Mouse (Mus musculus): ENCODE measurements around the gene 4930503B20Rik. TPM values are rescaled to one million over a fixed set of nuclear protein-coding genes. Genes with fewer than 3 reads are reported as not detected.

4930503B20Rik gene
- total RNA-seq, 2 experiments from 2014 or later, result not detected

- no peak for DNase-seq
These were observed 401 bp downstream of the 4930503B20Rik start for GRCm38 (mm10) chr3:146650716-146651115.

GRCm38 (mm10) chr3:146649311-146649894, 1.7 kb downstream of the 4930503B20Rik start:
- no peak for DNase-seq

DNA sequence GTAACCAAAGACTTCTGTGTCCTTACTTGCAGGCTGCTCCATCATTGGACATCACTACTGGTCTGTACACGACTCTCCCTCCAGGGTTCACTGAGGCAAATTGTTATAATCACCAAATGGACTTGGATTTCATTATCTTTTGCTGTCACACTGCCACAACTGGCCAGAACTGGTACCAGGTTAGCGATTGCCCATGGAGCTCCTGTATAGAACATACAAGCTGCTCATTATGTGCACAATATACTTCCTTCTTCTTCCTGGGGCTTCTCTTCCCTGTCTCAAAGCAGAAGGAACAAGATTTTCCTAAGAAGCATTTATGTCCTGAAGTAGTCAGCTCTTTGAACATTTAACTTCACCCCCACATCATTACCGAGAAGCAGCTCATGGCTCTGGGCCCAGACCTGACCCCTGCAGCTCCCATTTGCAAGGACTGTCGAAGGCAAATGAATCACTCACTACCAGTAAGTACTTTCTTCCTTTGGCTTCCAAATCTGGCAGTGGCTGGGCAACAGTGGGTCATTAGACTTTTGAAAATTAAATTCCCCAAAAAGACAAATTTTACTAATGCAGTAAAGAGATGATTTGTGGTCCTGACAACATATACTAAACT, 9.2 kb downstream of the 4930503B20Rik start:
- no peak for DNase-seq

GRCm38 (mm10) chr3:146632506-146632905, 18.6 kb downstream of the 4930503B20Rik start:
- DNase-seq, result no peak

DNA sequence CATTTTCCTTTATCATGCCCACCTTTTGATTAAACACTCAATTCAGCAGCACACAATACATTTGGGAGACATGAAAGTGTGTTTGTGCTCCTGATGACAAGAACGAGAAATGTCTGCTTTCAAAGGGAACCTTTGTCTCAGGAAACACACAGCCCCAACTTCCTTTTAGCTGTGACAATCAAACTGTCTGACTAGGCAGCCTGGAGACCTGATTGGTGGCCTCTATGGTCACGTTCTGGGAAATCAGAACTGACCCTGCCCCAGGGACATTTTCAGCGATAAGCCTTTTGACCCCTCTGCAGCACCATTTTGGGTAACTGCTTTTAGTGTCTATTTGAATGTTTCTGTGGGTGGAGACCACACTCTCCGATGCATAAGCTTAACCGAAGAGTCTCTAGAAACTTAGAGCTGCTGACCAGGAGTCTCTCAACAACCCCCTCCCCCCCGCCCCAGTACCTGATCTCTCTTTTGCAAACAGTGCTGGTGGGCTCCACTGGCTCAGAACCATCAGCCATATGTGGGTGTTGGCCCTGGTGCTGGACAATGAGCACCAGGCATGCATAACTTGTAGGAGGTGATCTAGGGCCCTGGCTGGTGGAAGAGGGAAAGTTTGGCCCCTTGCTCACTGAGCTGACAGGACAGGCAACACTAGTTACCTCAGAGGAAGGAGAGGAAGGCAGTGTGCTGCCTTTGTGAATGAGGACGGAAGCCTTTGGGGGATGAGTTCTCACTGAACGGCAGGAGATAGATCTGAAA, 22.7 kb downstream of the 4930503B20Rik start:
- no peak for DNase-seq

- DNase-seq, result no peak
These were observed 25.4 kb downstream of the 4930503B20Rik start for GRCm38 (mm10) chr3:146625766-146626165.

- no peak for DNase-seq
These were observed 29.2 kb downstream of the 4930503B20Rik start for GRCm38 (mm10) chr3:146621966-146622365.

GRCm38 (mm10) chr3:146620555-146621249, 30.4 kb downstream of the 4930503B20Rik start:
- no peak for DNase-seq

DNA sequence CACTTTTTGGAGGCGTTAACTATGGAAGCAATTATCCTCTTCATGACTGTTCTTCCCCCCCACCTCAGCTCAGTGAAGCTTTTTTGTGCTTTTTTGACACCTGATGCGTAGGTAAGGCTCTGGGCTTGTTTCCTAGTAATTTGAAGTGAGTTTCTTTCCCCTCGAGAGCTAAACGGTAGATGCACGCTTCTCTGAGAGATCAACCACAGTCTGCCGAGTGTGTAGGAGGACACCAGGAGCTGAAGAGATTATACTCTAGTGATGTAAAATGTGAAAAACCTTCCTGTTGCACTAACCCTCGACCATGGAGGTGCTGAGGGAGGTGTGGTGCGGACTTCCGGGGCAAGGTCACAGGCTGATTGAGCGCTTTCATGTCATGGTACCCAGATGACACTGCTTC, 31.0 kb downstream of the 4930503B20Rik start:
- DNase-seq, result no peak

- no peak for DNase-seq
These were observed 32.8 kb downstream of the 4930503B20Rik start for GRCm38 (mm10) chr3:146618357-146618756.

- DNase-seq, result no peak
These were observed 33.2 kb downstream of the 4930503B20Rik start for GRCm38 (mm10) chr3:146617946-146618345.

- no peak for DNase-seq
These were observed 34.4 kb downstream of the 4930503B20Rik start for GRCm38 (mm10) chr3:146616533-146617283.

DNA sequence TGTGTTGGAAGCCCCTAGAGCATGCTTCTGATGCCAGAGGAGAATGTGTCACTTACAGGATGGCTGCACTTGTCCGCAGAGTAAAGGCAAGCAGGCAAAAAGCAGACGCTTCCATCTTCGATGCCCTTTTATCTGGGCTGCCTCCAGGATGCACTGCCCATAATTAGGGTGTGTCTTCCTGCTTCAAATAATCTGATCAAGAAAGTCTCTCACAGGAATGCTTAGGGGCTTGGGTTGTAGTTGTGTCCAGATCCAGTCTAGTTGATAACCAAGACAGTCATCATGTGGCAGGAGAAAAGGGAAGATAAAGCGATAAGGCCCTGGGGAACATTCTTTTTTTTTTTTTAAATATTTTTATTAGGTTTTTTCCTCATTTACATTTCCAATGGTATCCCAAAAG, 35.6 kb downstream of the 4930503B20Rik start, which contains the start of gene Dnase2b:
TSS of gene Dnase2b (minus strand) at position 101 of the 400 bp plus-strand sequence.
- no peak for DNase-seq

GRCm38 (mm10) chr3:146611821-146612220, 39.3 kb downstream of the 4930503B20Rik start:
- DNase-seq, result no peak

GRCm38 (mm10) chr3:146611261-146611660, 39.9 kb downstream of the 4930503B20Rik start:
- DNase-seq, result no peak

GRCm38 (mm10) chr3:146610322-146610721, 40.8 kb downstream of the 4930503B20Rik start:
- DNase-seq, result no peak

- no peak for DNase-seq
These were observed 43.7 kb downstream of the 4930503B20Rik start for GRCm38 (mm10) chr3:146607368-146607767.

GRCm38 (mm10) chr3:146604647-146605046, 46.5 kb downstream of the 4930503B20Rik start:
- no peak for DNase-seq

GRCm38 (mm10) chr3:146602531-146602930, 48.6 kb downstream of the 4930503B20Rik start:
- no peak for DNase-seq

DNA sequence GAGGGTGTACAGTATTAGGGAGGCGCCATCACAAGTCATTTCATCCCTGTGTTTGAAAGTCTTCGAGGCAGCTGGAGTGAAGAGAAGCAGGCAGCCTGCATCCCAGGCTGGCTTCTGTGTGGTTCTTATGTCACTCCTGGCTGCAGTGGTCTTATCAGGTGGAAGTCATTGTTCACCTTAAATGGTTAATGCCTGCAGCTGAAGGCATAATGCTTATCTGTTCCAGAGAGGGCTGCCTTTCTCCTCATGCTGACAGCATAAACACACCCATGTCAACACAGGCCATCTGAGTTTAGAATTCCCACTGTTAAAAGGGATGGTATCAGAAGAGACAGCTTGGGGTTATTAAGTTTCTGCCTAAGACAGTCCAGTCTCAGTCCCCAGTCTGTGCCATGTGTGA, 49.9 kb downstream of the 4930503B20Rik start:
- DNase-seq, result no peak

GRCm38 (mm10) chr3:146599198-146599900, 51.8 kb downstream of the 4930503B20Rik start:
- DNase-seq, result no peak

Measured in gastrocnemius, postnatal 25 days (tissue).